Mouse (Mus musculus): ENCODE measurements around the gene Hoxb3.

The Hoxb3 gene

GRCm38 (mm10) chr11:96352691-96353521, 29.8 kb downstream of the Hoxb3 start:
- peak; percentile 43 for DNase-seq (ENCODE audit: low spot score)

- DNase-seq (ENCODE audit: low spot score): no peak
Observed at GRCm38 (mm10) chr11:96353522-96353841, 30.4 kb downstream of the Hoxb3 start.

DNA sequence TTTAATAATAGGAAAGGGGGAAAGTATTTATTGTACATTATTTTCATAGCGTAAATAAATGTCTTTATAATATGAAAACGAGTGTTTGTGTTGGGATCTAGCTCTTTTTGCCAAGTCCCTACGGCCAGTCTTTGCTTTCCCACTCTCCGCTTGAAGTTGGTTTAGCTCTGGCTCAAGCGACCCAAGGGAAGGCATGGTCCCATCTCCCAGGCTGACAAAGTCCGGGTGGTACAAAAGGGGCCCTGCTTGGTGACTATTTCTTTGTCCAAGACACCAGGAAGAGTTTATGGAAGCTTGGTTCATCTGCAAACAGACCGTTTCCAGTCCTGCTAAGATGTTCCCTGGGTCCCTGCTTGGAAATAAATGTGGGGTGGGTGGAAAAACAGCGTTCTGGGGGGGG, 30.8 kb downstream of the Hoxb3 start:
- DNase-seq (ENCODE audit: low spot score): no peak

DNA sequence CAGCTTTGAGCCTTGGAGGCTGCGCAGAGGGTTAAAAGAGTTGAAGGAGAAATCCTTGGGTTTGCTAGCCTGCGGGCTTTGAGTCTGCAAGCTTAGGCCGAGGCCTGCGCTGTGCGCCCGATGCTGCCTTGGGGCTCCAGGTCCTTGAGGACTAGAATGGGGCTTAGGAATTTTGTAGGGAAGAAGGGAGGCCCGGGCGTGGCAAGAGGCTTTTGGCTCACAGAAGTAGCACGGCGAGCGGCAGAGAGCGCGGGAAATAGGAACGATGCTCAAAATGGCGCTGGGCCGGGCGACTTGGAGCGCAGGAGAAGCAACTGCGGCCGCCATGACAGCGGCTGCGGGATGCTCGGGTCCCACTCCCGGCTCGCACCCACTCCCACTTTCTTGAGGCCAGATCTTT, 31.2 kb downstream of the Hoxb3 start:
- peak; percentile 49 for DNase-seq (ENCODE audit: low spot score)

- no peak for DNase-seq (ENCODE audit: low spot score)
Observed at GRCm38 (mm10) chr11:96354801-96355311, 31.7 kb downstream of the Hoxb3 start.

- no peak for DNase-seq (ENCODE audit: low spot score)
Observed at GRCm38 (mm10) chr11:96363807-96364206, 40.7 kb downstream of the Hoxb3 start.

GRCm38 (mm10) chr11:96365441-96366091, 42.4 kb downstream of the Hoxb3 start, which contains the start of gene Hoxb1:
Gene Hoxb1, plus strand, starts transcription at chr11:96365752.
- DNase-seq (ENCODE audit: low spot score): no peak

DNA sequence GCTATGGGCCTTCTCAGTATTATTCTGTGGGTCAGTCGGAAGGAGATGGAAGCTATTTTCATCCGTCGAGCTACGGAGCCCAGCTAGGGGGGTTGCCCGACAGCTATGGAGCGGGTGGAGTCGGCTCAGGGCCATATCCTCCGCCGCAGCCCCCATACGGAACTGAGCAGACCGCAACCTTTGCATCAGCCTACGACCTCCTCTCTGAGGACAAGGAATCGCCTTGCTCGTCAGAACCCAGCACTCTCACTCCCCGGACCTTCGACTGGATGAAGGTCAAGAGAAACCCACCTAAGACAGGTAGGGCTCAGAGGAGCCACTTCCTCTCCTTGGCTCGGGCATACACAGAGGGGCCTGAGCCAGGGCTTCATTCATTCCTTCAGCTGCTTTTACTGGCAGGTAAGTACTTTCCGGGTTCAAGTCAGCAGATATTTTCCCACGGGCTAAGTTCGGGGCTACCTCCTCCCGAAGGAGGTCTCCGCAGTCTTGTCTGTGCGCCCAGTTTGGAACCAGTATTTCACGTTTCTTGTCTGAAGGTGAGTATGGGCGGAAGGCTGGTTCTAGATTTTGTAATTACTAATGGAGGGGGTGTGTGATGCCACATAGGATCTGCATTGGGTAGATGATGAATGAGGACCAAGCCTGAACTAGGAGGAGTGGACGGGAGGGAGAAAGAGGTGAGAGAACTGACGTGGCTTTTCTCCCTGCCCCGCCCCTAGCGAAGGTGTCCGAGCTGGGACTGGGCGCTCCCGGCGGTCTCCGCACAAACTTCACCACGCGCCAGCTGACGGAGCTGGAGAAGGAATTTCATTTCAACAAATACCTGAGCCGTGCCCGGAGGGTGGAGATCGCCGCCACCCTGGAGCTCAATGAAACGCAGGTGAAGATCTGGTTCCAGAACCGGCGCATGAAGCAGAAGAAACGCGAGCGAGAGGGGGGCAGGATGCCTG, 43.2 kb downstream of the Hoxb3 start:
- DNase-seq (ENCODE audit: low spot score): peak; percentile 63

GRCm38 (mm10) chr11:96367141-96367540, 44.0 kb downstream of the Hoxb3 start:
- no peak for DNase-seq (ENCODE audit: low spot score)

- no peak for DNase-seq (ENCODE audit: low spot score)
Observed at GRCm38 (mm10) chr11:96368686-96369085, 45.6 kb downstream of the Hoxb3 start.

GRCm38 (mm10) chr11:96369140-96369539, 46.0 kb downstream of the Hoxb3 start:
- no peak for DNase-seq (ENCODE audit: low spot score)

- DNase-seq (ENCODE audit: low spot score): no peak
Observed at GRCm38 (mm10) chr11:96371726-96372125, 48.6 kb downstream of the Hoxb3 start.

DNA sequence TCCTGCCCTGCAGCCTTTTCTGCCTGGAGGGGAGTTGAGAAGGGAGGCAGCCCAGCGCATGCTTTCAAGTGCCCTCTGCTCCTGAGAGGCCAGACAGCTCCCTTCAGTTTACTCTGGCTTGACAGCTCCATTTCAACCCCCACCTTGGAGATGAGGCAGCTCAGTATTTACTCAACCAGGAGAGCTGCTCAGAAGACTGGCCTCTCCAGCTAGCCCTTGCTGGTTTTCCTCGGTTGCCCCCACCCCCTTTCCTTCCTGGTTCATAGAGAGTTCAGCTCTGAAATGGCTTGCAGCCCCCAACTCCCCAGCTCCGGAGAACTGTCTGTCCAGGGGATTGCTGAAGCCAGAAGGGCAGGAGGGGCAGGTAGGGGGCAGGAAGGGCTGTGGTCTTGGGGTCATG, 49.4 kb downstream of the Hoxb3 start:
- DNase-seq (ENCODE audit: low spot score): no peak

DNA sequence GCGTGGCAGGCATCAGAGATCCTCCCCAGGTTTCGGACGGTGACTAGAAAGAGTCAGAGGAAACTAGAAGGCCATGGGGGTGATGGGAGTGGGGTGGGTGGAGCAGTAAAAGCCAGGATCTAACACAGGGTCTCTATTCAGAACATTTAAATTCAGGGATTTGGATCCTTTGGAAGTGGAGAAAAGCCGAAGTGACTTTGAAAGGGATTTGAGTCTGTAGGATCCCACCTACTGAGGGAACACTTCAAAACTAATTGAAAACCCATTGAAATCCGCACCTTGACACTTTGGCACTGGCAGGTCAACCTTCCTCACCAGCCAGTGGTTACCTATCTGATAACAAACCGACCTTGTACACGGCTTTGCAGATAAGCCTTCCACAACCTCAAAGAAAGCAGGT, 51.7 kb downstream of the Hoxb3 start:
- no peak for DNase-seq (ENCODE audit: low spot score)

DNA sequence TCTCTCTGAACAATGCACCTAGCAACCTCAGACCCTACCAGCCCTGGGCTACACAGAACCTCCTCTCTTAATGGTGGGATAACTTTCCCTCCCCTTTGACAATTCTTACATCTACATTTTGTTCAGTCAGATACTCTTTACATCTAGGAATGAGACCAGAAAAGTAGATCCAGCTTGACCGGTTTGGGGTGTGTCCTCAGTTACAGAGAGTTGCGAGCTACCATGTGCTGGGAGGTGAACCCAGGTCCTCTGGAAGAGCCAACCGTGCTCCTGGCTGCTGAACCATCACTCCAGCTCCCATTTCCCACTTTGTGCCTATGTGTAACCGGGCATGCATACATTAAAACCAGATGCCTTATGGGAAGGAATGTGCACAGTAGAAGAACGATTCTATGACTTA, 60.3 kb downstream of the Hoxb3 start:
- DNase-seq (ENCODE audit: low spot score): no peak

GRCm38 (mm10) chr11:96387635-96388034, 64.5 kb downstream of the Hoxb3 start:
- no peak for DNase-seq (ENCODE audit: low spot score)

GRCm38 (mm10) chr11:96396772-96397626, 73.9 kb downstream of the Hoxb3 start:
- no peak for DNase-seq (ENCODE audit: low spot score)

Data from urinary bladder, postnatal 14 days (tissue).